Mouse (Mus musculus): ENCODE results near the gene Tmem80.

Tmem80 gene

GRCm38 (mm10) chr7:141327469-141328372, at the start of gene Tmem80, which contains the start of gene Deaf1:
Tmem80 (plus strand) TSS chr7:141327739.
Deaf1 (minus strand) TSS chr7:141327690.
- peak; percentile 99 for DNase-seq

- DNase-seq: peak; percentile 80
Observed at GRCm38 (mm10) chr7:141278766-141279590, 48.6 kb upstream of the Tmem80 start, which contains the start of gene Sct. Sct (minus strand) TSS chr7:141279133.

DNA sequence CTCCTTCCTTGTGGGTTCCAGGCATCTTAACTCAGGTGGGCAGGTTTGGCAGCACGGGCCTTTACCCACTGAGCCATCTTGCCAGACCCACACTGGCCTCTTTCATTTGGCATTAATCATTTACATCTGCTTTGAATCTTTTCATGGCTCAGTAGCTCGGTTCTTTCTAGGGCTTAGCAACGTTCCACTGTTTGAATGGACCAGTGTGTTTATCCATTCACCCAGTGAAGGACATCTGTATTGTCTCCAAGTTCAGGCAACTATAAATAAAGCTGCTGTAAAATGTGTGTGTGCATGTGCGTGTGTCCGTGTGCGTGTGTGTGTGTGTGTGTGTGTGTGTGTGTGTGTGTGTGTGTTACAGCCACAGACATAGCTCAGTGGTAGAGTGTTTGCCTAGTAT, 46.1 kb upstream of the Tmem80 start:
- DNase-seq: no peak

DNA sequence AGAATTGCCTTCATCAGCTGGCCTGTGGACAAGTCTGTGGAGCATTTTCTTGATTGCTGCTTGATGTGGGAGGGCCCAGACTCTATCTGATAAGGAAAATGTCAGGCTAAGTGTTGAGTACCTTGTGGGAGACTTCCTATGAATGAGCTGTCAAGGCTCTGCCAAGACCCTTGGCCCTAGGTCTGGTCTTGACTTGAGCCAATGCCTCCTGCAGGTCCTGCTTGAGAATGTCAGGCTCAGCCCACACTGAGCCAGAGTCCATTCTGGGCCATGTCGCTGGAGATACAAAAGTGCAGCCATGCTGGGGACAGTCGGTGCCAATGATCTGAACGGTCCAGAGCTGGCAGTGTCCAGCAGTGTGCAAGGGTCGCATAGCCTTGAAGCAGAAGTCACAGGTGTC, 44.8 kb upstream of the Tmem80 start:
- DNase-seq: no peak

DNA sequence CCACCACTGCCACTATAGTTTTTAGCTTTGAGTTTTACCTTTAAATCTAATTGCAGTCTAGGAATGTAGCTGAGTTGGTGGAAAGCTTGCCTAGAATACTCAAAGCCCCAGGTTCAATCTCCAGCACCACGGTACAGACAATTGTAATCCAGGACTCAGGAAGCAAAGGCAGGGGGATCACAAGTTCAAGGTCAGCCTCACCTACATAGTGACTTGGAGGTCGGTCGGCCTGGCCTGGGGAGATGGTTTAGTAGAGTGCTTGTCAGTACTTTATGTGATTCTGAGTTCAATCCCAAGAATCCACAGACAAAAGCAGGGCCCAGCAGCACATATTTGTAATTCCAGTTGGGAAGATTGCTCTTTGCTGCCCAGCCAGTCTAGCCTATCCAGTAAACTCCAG, 39.5 kb upstream of the Tmem80 start:
- DNase-seq: no peak

GRCm38 (mm10) chr7:141291921-141292582, 35.5 kb upstream of the Tmem80 start, which contains the start of gene Drd4:
Drd4 (plus strand) TSS chr7:141292006.
- DNase-seq: peak; percentile 69

DNA sequence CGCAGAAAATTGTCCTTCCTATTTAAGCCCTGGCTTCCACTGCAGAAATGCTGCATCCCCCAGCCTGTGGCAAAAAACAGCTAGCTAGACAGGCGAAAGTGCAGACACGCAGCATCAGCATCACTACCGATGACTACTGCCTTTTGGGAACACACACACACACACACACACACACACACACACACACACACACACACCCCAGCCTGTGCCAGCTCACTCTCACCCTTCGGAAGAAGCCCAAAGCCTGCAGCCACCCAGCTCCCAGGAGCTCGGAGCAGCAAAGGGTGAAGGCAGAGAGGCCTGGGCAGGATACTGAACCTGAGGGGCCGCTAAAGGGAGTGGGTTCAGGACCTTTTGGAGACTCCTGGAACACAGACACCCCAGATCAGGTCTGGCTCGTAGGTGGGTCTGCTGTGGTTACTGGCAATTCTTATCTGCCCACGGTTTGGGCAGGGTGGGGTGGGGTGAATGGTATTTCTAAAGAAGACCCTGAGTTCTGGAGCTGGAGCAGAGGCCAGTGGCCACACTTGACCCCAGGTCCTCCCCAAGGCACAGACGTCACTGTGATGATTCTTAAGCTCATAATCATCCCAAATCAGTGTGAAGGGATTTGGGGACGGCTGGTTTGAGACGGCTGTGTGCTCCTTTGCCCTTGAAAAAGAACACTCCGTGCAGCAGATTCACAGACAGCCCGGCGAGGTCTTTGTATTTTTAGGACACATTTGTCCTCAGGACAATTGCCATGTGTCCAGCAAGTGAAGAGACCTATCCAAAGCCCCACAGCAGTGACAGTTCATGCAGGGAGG, 34.8 kb upstream of the Tmem80 start:
- DNase-seq: peak; percentile 16

DNA sequence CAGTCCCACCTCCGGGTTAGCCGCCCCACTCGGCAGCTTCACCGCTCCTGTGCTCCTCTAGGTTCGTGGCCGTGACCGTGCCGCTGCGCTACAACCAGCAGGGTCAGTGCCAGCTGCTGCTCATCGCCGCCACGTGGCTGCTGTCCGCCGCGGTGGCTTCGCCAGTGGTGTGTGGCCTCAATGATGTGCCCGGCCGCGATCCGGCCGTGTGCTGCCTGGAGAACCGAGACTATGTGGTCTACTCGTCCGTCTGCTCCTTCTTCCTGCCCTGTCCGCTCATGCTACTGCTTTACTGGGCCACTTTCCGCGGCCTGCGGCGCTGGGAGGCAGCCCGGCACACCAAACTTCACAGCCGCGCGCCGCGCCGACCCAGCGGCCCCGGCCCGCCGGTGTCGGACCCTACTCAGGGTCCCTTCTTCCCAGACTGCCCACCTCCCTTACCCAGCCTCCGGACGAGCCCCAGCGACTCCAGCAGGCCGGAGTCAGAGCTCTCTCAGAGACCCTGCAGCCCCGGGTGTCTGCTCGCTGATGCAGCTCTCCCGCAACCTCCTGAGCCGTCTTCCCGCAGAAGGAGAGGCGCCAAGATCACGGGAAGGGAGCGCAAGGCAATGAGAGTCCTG, 33.6 kb upstream of the Tmem80 start:
- peak; percentile 69 for DNase-seq

DNA sequence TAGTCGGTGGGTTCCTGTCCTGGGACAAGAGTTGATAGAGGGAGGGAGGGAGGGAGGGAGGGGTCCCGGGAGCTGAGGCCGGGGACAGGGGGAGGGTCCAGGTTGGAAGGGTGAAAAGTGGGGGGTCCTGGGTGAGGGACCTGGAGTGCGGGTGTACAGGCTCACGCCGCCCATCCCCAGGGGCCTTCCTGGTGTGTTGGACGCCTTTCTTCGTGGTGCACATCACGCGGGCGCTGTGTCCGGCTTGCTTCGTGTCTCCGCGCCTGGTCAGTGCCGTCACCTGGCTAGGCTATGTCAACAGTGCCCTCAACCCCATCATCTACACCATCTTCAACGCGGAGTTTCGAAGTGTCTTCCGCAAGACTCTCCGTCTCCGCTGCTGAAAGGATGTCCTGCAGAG, 33.1 kb upstream of the Tmem80 start:
- DNase-seq: peak; percentile 25

DNA sequence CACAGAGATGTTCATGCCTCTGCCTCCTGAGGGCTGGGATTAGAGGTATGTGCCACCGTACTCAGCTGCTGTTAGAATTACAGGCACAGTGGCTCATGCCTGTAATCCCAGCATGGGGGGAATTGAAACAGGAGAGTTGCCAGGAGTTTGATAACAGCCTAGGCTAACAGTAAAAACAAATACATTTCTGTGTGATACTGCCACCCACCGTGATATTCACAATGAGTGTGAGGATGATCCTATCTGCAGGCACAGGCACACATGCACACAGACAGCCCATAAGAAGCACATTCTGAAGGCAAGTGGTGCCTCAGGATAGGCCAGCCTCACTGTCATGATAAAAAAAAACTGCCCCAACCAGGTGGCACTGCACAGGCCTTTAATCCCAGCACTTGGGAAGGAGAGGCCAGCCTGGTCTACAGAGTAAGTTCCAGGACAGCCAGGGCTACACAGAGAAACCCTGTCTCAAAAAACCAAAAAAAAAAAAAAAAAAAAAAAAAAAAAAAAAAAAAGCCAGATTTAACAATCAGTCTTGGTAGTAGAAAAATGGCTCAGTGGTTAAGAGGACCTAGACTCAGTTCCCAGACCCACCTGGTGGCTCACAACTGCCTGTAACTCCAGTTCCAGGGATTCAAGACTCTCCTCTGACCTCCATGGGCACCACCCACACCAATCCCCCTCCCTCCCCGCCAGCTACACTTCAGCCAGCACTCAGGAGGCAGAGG, 29.5 kb upstream of the Tmem80 start:
- DNase-seq: no peak

- DNase-seq: no peak
Observed at GRCm38 (mm10) chr7:141299175-141299574, 28.4 kb upstream of the Tmem80 start.

- no peak for DNase-seq
Observed at GRCm38 (mm10) chr7:141301386-141301785, 26.2 kb upstream of the Tmem80 start.

- no peak for DNase-seq
Observed at GRCm38 (mm10) chr7:141302702-141303268, 24.8 kb upstream of the Tmem80 start.

DNA sequence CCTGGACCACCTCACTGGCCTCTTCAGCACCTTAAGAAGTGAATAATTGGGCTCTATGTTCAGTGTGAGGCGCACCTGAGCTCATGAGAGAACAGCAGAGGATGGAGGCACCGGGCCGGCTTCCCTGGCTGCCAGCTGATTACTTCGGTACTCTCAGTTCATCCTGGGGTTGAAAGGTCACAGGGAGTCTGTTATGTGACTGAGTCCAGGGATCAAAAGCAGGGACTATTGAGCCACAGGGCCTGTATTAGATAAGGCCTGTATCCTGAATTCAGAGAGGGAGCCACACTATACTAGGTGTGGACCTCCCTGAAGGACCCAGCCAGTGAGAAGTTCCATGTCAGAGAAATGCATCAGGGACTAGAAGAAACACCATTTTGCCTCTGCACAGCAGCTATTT, 23.0 kb upstream of the Tmem80 start:
- DNase-seq: no peak

DNA sequence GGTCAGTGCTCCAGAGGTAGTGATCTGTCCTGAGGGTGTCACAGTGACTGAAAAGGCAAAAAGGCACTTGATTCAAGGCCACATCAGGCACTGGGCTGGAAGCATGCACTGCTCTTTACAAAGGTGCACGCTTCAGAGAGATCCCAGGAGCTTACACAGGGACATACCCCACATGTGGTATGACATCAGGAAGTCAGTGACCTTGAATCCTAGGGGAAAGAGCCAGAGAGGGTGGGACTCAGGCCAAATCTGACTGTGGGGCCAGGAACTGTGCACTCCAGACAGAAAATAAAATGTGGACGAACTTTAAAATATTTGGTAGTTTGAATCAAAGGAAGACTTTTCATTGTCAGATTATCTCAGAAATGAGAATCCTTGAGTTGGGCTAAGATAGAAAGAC, 13.1 kb upstream of the Tmem80 start:
- DNase-seq: no peak

- no peak for DNase-seq
Observed at GRCm38 (mm10) chr7:141315076-141315475, 12.5 kb upstream of the Tmem80 start.

GRCm38 (mm10) chr7:141315974-141316373, 11.6 kb upstream of the Tmem80 start:
- peak; percentile 32 for DNase-seq

DNA sequence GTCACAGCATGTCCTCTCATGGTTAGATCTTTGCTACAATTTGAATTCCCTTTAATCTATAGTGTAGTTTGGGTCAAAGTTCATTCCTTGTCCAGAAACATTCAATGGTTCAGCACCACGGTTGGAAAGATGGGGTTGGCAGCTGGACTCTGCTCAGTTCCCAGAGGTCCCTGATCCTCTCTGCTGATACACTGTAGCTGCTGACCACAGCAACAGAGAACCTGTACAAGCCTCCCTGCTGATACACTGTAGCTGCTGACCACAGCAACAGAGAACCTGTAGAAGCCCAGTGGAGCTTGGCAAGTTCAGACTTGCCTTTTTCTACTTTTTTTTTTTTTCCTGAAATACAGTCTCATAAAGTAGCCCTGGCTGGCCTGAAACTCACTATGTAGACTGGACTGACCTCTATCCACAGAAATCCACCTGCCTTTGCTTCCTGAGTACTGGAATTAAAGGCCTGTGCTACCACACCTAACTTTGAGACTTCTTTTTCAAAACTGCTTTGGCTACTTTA, 9.9 kb upstream of the Tmem80 start:
- no peak for DNase-seq

- DNase-seq: no peak
Observed at GRCm38 (mm10) chr7:141319446-141319845, 8.1 kb upstream of the Tmem80 start.

GRCm38 (mm10) chr7:141324686-141325085, 2.9 kb upstream of the Tmem80 start:
- DNase-seq: no peak

Measured in embryo, embryonic 11 days (tissue).